ENCODE assay signal across 16 mouse cellular contexts in genomic region chr4:84079516-84079915, GRCm38 (mm10).
"Had no signal": no experiment of that assay in that cellular context is flagged by ENCODE, and none has a peak within 500 bp of the region (broad histone marks: within the 10 kb centered on the region; RNA-seq: fewer than 3 reads in every experiment).

No protein-coding gene starts in this region.

- H3K27me3 ChIP-seq: lung, embryonic 15.5 days; megakaryocyte, embryonic 14.5 days; midbrain, embryonic 13.5 days; midbrain, embryonic 15.5 days; stomach, embryonic 15.5 days had no signal

- H3K4me3 ChIP-seq: lung, embryonic 15.5 days; megakaryocyte, embryonic 14.5 days; midbrain, embryonic 13.5 days; midbrain, embryonic 15.5 days; stomach, embryonic 15.5 days had no signal

- H3K27ac ChIP-seq: liver, embryonic 14.5 days; lung, embryonic 15.5 days; midbrain, embryonic 13.5 days; midbrain, embryonic 15.5 days; stomach, embryonic 15.5 days; stomach, postnatal 0 days had no signal

- H3K36me3 ChIP-seq: lung, embryonic 15.5 days; midbrain, embryonic 13.5 days; midbrain, embryonic 15.5 days; stomach, embryonic 15.5 days had no signal

- H3K9ac ChIP-seq: liver, embryonic 14.5 days; lung, embryonic 15.5 days; midbrain, embryonic 13.5 days; midbrain, embryonic 15.5 days; stomach, embryonic 15.5 days had no signal

- DNase-seq: lung, adult 18-20 months; lung, postnatal 14 days; lung, postnatal 4 days; right cerebral cortex, postnatal 14 days; thymus, adult 2 months; thymus, postnatal 25 days; thymus, postnatal 4 days had no signal

- H3K9me3 ChIP-seq: lung, embryonic 15.5 days; megakaryocyte, embryonic 14.5 days; midbrain, embryonic 13.5 days; midbrain, embryonic 15.5 days; stomach, embryonic 15.5 days had no signal

- H3K4me2 ChIP-seq: lung, embryonic 15.5 days; midbrain, embryonic 11.5 days; midbrain, embryonic 13.5 days; midbrain, embryonic 15.5 days; stomach, embryonic 15.5 days had no signal

- ATAC-seq: lung, postnatal 0 days; midbrain, embryonic 13.5 days; midbrain, embryonic 15.5 days had no signal

- H3K4me1 ChIP-seq: megakaryocyte, embryonic 14.5 days; midbrain, embryonic 13.5 days; midbrain, embryonic 15.5 days; stomach, embryonic 15.5 days had no signal
